Mouse (Mus musculus): ENCODE results near the gene Aamp. TPM values are rescaled to one million over a fixed set of nuclear protein-coding genes. Genes with fewer than 3 reads are reported as not detected.
A peak's percentile ranks its signal among the peaks of the same experiment; 100 is the strongest.

Aamp gene
- polyA plus RNA-seq, 1 experiment from 2014 or later, result 225 TPM

DNA sequence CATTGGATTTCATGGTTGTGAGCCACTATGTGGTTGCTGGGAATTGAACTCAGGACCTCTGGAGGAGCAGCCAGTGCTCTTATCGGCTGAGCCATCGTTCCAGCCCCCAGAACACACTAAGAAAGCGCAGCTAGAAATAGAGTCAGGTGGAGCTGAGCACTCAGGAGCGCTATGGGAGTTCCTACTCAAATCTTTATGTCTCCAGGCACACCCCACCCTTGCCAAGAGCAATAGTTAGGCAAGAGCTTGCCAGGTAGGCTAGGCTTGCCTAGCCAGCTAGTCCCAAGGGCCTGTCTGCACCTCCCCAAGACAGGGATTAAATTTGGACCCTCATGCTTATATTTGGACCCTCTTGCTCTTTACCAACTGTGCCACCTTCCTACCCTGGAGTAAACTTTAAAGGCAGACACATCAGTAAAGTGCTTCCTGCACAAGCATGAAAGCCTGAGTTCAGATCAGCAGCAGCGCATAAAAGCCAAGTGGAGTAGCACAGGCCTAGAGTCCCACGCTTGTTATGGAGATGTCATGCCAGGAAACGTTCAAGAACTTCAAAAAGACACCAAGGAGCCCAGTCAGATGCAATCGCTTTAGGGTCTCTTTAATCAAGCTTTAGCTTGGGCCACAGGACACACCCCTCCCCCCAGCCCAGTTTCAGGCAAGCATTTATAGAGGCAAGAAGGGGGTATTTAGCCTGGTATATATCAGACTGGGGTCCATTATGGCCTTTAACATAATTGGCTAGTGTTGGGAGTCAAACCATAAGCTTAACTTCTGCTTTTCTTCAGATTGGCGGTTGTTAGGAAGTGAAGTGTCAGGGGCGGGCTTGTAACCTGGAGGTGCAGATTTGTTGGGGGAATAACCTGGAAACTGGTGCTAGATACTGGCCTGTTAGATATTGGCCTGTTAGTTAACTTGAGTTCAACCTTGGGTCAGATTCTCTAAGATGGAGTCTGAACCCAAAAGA lies 23.7 kb upstream of the Aamp start:
- ATAC-seq, result no peak
- no peaks in the 10 kb centered on the region for H3K27me3 ChIP-seq (replicated peaks)
- no peaks in the 10 kb centered on the region for H3K9me3 ChIP-seq
- H3K36me3 ChIP-seq, result no peaks in the 10 kb centered on the region
- H3K4me3 ChIP-seq (replicated peaks), result no peak overlapping the region
- 72% methylated on average over 10 of the region's 10 CpGs for WGBS
- H3K4me2 ChIP-seq (replicated peaks), result no peak overlapping the region
- H3K4me1 ChIP-seq (replicated peaks), result peaks cover 14% of the 10 kb centered on the region; the same call in 1 of the 2 replicates
- no peak overlapping the region for H3K27ac ChIP-seq
- H3K9ac ChIP-seq, result no peak overlapping the region

DNA sequence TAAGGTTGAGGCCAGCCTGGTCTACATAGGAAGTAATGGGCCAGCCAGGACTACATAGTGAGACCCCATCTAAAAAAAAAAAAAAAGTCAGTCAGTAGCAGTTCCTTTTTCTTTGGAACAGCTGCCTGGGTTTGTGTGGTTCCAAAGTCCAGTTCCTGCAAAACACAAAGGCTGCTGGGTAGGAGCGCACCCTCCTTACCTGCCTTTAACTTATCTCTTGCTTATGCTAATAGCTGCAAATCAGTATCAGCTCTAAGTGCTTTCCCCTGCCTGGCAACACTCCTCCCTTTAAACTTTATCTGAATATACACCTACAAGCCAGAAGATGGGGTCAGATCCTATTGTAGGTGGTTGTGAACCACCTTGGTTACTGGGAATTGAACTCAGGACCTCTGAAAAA lies 22.6 kb upstream of the Aamp start:
- peak; percentile 70 for ATAC-seq
- Histone ChIP-seq H3K4me1 (replicated peaks) (peaks cover 24% of the 10 kb centered on the region), H3K4me3 (replicated peaks) (no peak overlapping the region), H3K9ac (no peak overlapping the region), H3K36me3 (no peaks in the 10 kb centered on the region), H3K4me2 (replicated peaks) (no peak overlapping the region), H3K9me3 (no peaks in the 10 kb centered on the region), H3K27me3 (replicated peaks) (no peaks in the 10 kb centered on the region), H3K27ac (no peak overlapping the region; the same call in 1 of the 2 replicates)
- WGBS, result 81% methylated on average over 1 of the region's 1 CpGs

- no peak for ATAC-seq
- H3K27ac ChIP-seq, result 0 out of 2 replicates have a peak within 1 kb of the TSS, but pooled peaks have one; percentile 92
- H3K9me3 ChIP-seq, result no peaks in the 10 kb centered on the region
- WGBS, result 82% methylated on average over 2 of the region's 2 CpGs
- H3K4me2 ChIP-seq (replicated peaks), result peak within 1 kb of the TSS; percentile 71
- H3K36me3 ChIP-seq, result peaks cover 4% of the 10 kb centered on the region; the same call in 1 of the 2 replicates
- H3K4me3 ChIP-seq (replicated peaks), result peak within 1 kb of the TSS; percentile 61
- peak within 1 kb of the TSS; percentile 80; the same call in 1 of the 2 replicates for H3K9ac ChIP-seq
- H3K27me3 ChIP-seq (replicated peaks), result no peaks in the 10 kb centered on the region
- peaks cover 39% of the 10 kb centered on the region for H3K4me1 ChIP-seq (replicated peaks)
Observed at GRCm38 (mm10) chr1:74305522-74305921, 21.0 kb upstream of the Aamp start, which contains the start of gene Tmbim1. Tmbim1 (minus strand) TSS chr1:74305622.

GRCm38 (mm10) chr1:74304946-74305345 lies 20.4 kb upstream of the Aamp start:
- 62% methylated on average over 4 of the region's 4 CpGs for WGBS
- H3K27ac ChIP-seq, result no peak overlapping the region
- H3K27me3 ChIP-seq (replicated peaks), result no peaks in the 10 kb centered on the region
- H3K4me3 ChIP-seq (replicated peaks), result no peak overlapping the region
- no peaks in the 10 kb centered on the region for H3K9me3 ChIP-seq
- H3K36me3 ChIP-seq, result peaks cover 4% of the 10 kb centered on the region; the same call in 1 of the 2 replicates
- H3K4me1 ChIP-seq (replicated peaks), result peaks cover 40% of the 10 kb centered on the region
- H3K9ac ChIP-seq, result no peak overlapping the region
- no peak for ATAC-seq
- H3K4me2 ChIP-seq (replicated peaks), result no peak overlapping the region

GRCm38 (mm10) chr1:74304339-74304790 lies 19.8 kb upstream of the Aamp start:
- WGBS, result 4% methylated on average over 12 of the region's 12 CpGs
- H3K4me1 ChIP-seq (replicated peaks), result peaks cover 43% of the 10 kb centered on the region
- ATAC-seq, result no peak; the same call in 1 of the 2 replicates
- peaks cover 4% of the 10 kb centered on the region; the same call in 1 of the 2 replicates for H3K36me3 ChIP-seq
- peak overlapping the region; percentile 92 for H3K27ac ChIP-seq
- no peaks in the 10 kb centered on the region for H3K9me3 ChIP-seq
- no peaks in the 10 kb centered on the region for H3K27me3 ChIP-seq (replicated peaks)
- peak overlapping the region; percentile 61 for H3K4me3 ChIP-seq (replicated peaks)
- H3K4me2 ChIP-seq (replicated peaks), result peak overlapping the region; percentile 71
- H3K9ac ChIP-seq, result peak overlapping the region; percentile 80

DNA sequence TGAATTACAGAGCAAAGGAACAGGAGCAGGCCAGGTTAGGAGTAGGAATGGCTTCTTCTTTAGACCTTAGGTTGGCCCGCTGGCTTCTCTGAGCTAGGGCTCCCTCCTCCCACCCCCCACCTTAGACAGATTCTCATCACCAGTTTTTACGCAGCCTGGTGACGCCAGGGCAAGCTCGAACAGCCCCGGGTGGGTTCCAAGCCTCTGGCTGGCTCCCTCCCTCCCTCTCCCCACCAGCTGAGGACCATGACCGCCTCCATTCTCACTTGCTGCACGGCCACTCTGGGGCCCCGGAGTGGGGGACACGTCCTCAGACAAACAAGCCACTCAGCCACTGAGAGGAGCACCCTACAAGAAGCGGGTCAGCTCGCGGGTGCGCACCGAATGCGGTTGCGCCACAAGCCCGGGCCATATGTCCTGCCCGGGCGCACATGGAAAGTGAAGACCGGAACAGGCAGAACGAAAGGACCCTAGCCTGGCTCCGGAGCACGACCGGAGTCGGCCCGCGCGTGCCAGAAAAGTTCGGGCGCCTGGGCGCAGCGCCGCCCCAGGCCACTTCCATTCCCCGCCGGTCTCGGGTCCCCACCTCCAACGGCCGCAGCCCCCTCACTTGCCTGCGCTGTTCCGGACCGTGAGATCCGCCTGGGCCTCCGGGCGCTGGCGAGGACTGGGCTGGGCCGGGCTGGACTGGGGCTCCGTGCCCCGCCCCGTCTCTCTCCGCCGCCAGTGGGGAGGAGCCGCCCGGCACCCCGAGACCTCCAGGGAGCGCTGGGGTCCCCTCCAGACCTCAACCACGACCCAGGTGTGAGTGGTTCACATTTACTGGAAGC lies 19.2 kb upstream of the Aamp start:
- H3K4me2 ChIP-seq (replicated peaks), result peak overlapping the region; percentile 71
- H3K9me3 ChIP-seq, result no peaks in the 10 kb centered on the region
- peak overlapping the region; percentile 61 for H3K4me3 ChIP-seq (replicated peaks)
- peak; percentile 89 for ATAC-seq
- H3K27ac ChIP-seq, result peak overlapping the region; percentile 92
- H3K36me3 ChIP-seq, result peaks cover 4% of the 10 kb centered on the region; the same call in 1 of the 2 replicates
- under 1% methylated on average over 56 of the region's 56 CpGs for WGBS
- H3K9ac ChIP-seq, result peak overlapping the region; percentile 80
- peaks cover 49% of the 10 kb centered on the region for H3K4me1 ChIP-seq (replicated peaks)
- no peaks in the 10 kb centered on the region for H3K27me3 ChIP-seq (replicated peaks)

DNA sequence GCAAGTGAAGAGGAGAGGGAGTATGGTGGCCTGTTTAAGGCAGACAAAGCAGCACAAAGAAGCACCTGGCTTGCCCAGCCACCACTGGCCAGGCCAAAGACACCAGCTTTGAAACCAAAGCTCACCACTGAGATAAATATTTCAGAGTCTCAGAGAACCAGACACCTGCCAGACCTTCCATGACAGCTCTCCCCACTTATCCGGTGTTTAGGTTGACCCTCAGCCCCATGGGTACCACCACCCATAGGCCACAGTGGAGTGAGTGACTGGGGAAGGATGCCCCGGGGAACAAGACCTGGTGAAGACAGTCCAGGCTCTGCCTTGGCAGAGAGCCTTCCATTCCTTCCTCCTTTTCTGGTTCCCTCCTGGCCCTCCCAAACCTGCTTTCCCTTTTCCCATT lies 18.3 kb upstream of the Aamp start:
- Histone ChIP-seq H3K9me3 (no peaks in the 10 kb centered on the region), H3K9ac (peak overlapping the region; percentile 34; the same call in 1 of the 2 replicates), H3K4me3 (replicated peaks) (peak overlapping the region; percentile 61), H3K36me3 (peaks cover 4% of the 10 kb centered on the region; the same call in 1 of the 2 replicates), H3K4me1 (replicated peaks) (peaks cover 50% of the 10 kb centered on the region), H3K4me2 (replicated peaks) (peak overlapping the region; percentile 71), H3K27me3 (replicated peaks) (no peaks in the 10 kb centered on the region), H3K27ac (peak overlapping the region; percentile 11; the same call in 1 of the 2 replicates)
- 68% methylated on average over 2 of the region's 2 CpGs for WGBS
- no peak for ATAC-seq

DNA sequence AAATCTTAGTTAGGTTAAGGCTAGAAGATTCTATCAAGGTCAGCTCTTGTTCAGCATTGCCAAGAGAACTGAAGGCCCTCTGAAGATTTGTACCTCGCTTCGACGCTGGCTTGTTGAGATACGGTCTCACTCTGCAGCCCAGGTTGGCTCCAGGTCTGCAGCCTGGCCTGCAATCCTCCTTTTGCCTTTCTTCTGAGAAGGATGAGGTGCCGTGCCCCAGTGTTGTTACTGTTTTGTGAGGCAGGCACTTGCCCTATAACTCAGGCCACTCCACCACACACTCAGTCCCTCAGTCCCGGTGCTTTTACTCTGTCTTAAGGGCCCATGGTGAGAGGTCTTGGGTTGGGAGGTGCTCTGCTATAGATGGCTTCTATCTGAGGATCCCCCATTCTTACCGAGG lies 17.7 kb upstream of the Aamp start:
- Histone ChIP-seq H3K36me3 (peaks cover 4% of the 10 kb centered on the region; the same call in 1 of the 2 replicates), H3K27ac (no peak overlapping the region), H3K4me1 (replicated peaks) (peaks cover 53% of the 10 kb centered on the region), H3K9ac (peak overlapping the region; percentile 34; the same call in 1 of the 2 replicates), H3K4me3 (replicated peaks) (peak overlapping the region; percentile 61), H3K27me3 (replicated peaks) (no peaks in the 10 kb centered on the region), H3K4me2 (replicated peaks) (peak overlapping the region; percentile 71), H3K9me3 (no peaks in the 10 kb centered on the region)
- WGBS, result 83% methylated on average over 7 of the region's 7 CpGs
- ATAC-seq, result no peak

DNA sequence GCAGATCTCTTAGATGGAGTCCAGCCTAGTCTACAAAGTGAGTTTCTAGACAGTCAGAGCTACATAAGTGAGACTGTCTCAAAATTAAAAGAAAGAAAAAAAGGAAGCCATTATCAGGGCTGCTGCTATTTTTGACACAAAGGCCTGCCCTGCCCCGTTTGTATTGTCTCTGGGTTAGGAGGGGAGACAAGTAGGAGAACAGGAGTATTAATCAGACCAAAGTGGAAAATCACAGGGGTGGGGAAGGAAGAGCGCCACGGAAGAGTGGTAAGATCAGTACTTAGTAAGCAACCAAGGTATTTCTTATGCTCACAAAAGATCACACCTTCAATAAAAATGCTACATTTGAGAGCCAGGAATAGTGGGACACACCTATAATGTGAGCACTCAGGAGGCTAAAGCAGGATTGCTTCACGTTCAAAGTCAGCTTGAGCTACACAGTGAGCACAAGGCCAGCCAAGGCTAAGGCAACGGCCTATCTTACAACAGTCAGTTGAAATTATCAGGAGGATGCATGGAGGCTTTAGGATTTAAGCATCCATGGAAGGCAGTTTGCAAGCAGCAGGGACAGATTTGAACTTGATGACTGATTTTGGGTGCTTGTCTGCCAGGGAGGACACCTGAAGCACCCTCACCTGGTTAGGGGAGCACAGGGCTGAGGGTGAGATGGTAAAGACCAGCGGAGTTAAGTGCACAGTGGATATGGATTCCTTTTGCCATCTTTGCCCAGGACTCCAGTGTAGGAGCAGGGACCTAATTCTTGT lies 16.0 kb upstream of the Aamp start:
- Histone ChIP-seq H3K36me3 (peaks cover 4% of the 10 kb centered on the region; the same call in 1 of the 2 replicates), H3K4me3 (replicated peaks) (no peak overlapping the region), H3K27me3 (replicated peaks) (no peaks in the 10 kb centered on the region), H3K27ac (peak overlapping the region; percentile 36; the same call in 1 of the 2 replicates), H3K9ac (no peak overlapping the region), H3K4me2 (replicated peaks) (no peak overlapping the region), H3K9me3 (no peaks in the 10 kb centered on the region), H3K4me1 (replicated peaks) (peaks cover 70% of the 10 kb centered on the region)
- 69% methylated on average over 6 of the region's 6 CpGs for WGBS
- ATAC-seq, result no peak

GRCm38 (mm10) chr1:74298996-74299395 lies 14.5 kb upstream of the Aamp start:
- Histone ChIP-seq H3K27ac (peak overlapping the region; percentile 57), H3K4me3 (replicated peaks) (no peak overlapping the region), H3K9ac (peak overlapping the region; percentile 20; the same call in 1 of the 2 replicates), H3K27me3 (replicated peaks) (no peaks in the 10 kb centered on the region), H3K36me3 (peaks cover 8% of the 10 kb centered on the region; the same call in 1 of the 2 replicates), H3K4me1 (replicated peaks) (peaks cover 83% of the 10 kb centered on the region), H3K4me2 (replicated peaks) (peak overlapping the region; percentile 26; the same call in 1 of the 2 replicates), H3K9me3 (no peaks in the 10 kb centered on the region)
- no peak for ATAC-seq
- 68% methylated on average over 5 of the region's 5 CpGs for WGBS

- peak overlapping the region; percentile 57 for H3K27ac ChIP-seq
- no peaks in the 10 kb centered on the region for H3K27me3 ChIP-seq (replicated peaks)
- 85% methylated on average over 5 of the region's 5 CpGs for WGBS
- H3K9me3 ChIP-seq, result no peaks in the 10 kb centered on the region
- H3K36me3 ChIP-seq, result peaks cover 8% of the 10 kb centered on the region; the same call in 1 of the 2 replicates
- 0 out of 2 replicates have a peak overlapping the region, but pooled peaks have one; percentile 23 for H3K9ac ChIP-seq
- no peak overlapping the region for H3K4me3 ChIP-seq (replicated peaks)
- H3K4me1 ChIP-seq (replicated peaks), result peaks cover 90% of the 10 kb centered on the region
- no peak for ATAC-seq
- H3K4me2 ChIP-seq (replicated peaks), result no peak overlapping the region
Observed at GRCm38 (mm10) chr1:74298157-74298750, 13.7 kb upstream of the Aamp start.
